Mouse (Mus musculus) heart, postnatal 0 days (tissue): ENCODE results near the gene Fbxo42. TPM values are rescaled to one million over a fixed set of nuclear protein-coding genes. Genes with fewer than 3 reads are reported as not detected.

ENCODE experiments used
- ATAC-seq: fragments of 200-750 bp; cut with Nextera tagmentation; 2 replicates; pipeline ENCODE4 v1.8.0; 2017; ENCODE audit warnings: low read depth, moderate number of reproducible peaks, moderate library complexity; ENCODE audit not compliant: insufficient read depth
- DNase-seq: peaks from one replicate; pipeline ENCODE4 v3.0.0-alpha.2; 2016; ENCODE audit warnings: low spot score
- H3K27ac ChIP-seq: fragments of 300-500 bp; sonication (generic); 2 replicates; pipeline ENCODE4 v1.5.1; 2014; ENCODE audit warnings: low read depth, mild to moderate bottlenecking
- H3K27me3 ChIP-seq: fragments of 300-500 bp; sonication (generic); 2 replicates; pipeline ENCODE4 v1.6.1; 2014; ENCODE audit warnings: low read length, mixed read lengths; ENCODE audit not compliant: control insufficient read depth, insufficient read depth
- H3K36me3 ChIP-seq: fragments of 300-500 bp; sonication (generic); replicated peaks from 2 replicates; pipeline ENCODE4 v1.6.1; 2014; ENCODE audit warnings: low read length, mixed read lengths; ENCODE audit not compliant: control insufficient read depth, insufficient read depth
- H3K4me1 ChIP-seq: fragments of 300-500 bp; sonication (generic); 2 replicates; pipeline ENCODE4 v1.6.1; 2014; ENCODE audit warnings: antibody characterized with exemption; ENCODE audit not compliant: control insufficient read depth, insufficient read depth
- H3K4me2 ChIP-seq: fragments of 300-500 bp; sonication (generic); 2 replicates; pipeline ENCODE4 v1.6.1; 2014; ENCODE audit warnings: low read depth, mild to moderate bottlenecking, low read length, moderate library complexity
- H3K4me3 ChIP-seq: fragments of 300-500 bp; sonication (generic); 2 replicates; pipeline ENCODE4 v1.5.1; 2014; ENCODE audit warnings: low read depth, low read length
- H3K9ac ChIP-seq: fragments of 300-500 bp; sonication (generic); replicated peaks from 2 replicates; pipeline ENCODE4 v1.6.1; 2014; ENCODE audit warnings: low read depth, low read length, mixed read lengths
- H3K9me3 ChIP-seq: fragments of 300-500 bp; sonication (generic); replicated peaks from 2 replicates; pipeline ENCODE4 v1.6.1; 2016; ENCODE audit warnings: low read length; ENCODE audit not compliant: control insufficient read depth
- CTCF ChIP-seq: IDR thresholded peaks from 2 replicates; pipeline ENCODE4 v1.5.1; 2016; ENCODE audit warnings: antibody characterized with exemption, control low read depth, low read depth
- EP300 ChIP-seq: IDR thresholded peaks from 2 replicates; pipeline ENCODE4 v1.6.1; 2016; ENCODE audit warnings: antibody characterized with exemption, low read depth
- WGBS: fragments of 180-500 bp; shearing (Covaris S2); extraction: QIAGEN DNeasy Blood & Tissue Kit; methylation state at CpG from one replicate; pipeline ENCODE4 v1.1.7; 2014; 5-methylcytosine and 5-hydroxymethylcytosine counted together
- polyA plus RNA-seq: library from polyadenylated mRNA; unstranded; fragments of >200 nt; fragmentation: Nextera tagmentation; extraction: Ambion mirVana; gene quantifications from 2 replicates; pipeline ENCODE4 v1.2.1, GENCODE M21; 2015
- total RNA-seq: library from RNA; depleted of rRNA; stranded (reverse); fragments of >200 nt; gene quantifications from 2 replicates; pipeline ENCODE4 v1.2.3, GENCODE M21; 2014; ENCODE audit warnings: low replicate concordance

The Fbxo42 gene
- total and polyA plus RNA-seq, 2 experiments from 2014 or later = 9.1 to 9.5 TPM

GRCm38 (mm10) chr4:141106526-141107183 lies 41.1 kb upstream of the Fbxo42 start:
- TF ChIP-seq EP300 (no peak), CTCF (no peak)
- no peak for ATAC-seq
- Histone ChIP-seq H3K4me1 (no peaks in the 10 kb centered on the region), H3K4me3 (no peak overlapping the region), H3K27me3 (no peaks in the 10 kb centered on the region), H3K4me2 (no peak overlapping the region), H3K36me3 (peaks cover 11% of the 10 kb centered on the region), H3K27ac (no peak overlapping the region), H3K9me3 (no peaks in the 10 kb centered on the region), H3K9ac (no peak overlapping the region)
- 86% methylated on average over 16 of the region's 16 CpGs for WGBS
- DNase-seq = no peak

- Histone ChIP-seq H3K4me3 (no peak overlapping the region), H3K27ac (no peak overlapping the region), H3K4me1 (no peaks in the 10 kb centered on the region), H3K27me3 (no peaks in the 10 kb centered on the region), H3K9me3 (no peaks in the 10 kb centered on the region), H3K36me3 (peaks cover 19% of the 10 kb centered on the region), H3K4me2 (no peak overlapping the region), H3K9ac (no peak overlapping the region)
- ATAC-seq (peak; percentile 12; the same call in 1 of the 2 replicates), DNase-seq (no peak)
- 14% methylated on average over 10 of the region's 10 CpGs for WGBS
- TF ChIP-seq CTCF (no peak), EP300 (no peak)
Measured at GRCm38 (mm10) chr4:141108196-141108732, 39.4 kb upstream of the Fbxo42 start.

- Histone ChIP-seq H3K27me3 (no peaks in the 10 kb centered on the region), H3K9me3 (no peaks in the 10 kb centered on the region), H3K4me1 (0 out of 2 replicates have a peak, but pooled peaks cover 4% of the 10 kb centered on the region), H3K4me3 (no peak overlapping the region), H3K4me2 (no peak overlapping the region), H3K27ac (no peak overlapping the region; the same call in 1 of the 2 replicates), H3K9ac (no peak overlapping the region), H3K36me3 (peaks cover 67% of the 10 kb centered on the region)
- 68% methylated on average over 7 of the region's 7 CpGs for WGBS
- ATAC-seq (no peak), DNase-seq (no peak)
- TF ChIP-seq CTCF (no peak), EP300 (no peak)
Measured at GRCm38 (mm10) chr4:141113831-141114230, 33.9 kb upstream of the Fbxo42 start.

- Histone ChIP-seq H3K4me3 (no peak overlapping the region), H3K4me1 (peaks cover 4% of the 10 kb centered on the region; the same call in 1 of the 2 replicates), H3K27ac (no peak overlapping the region; the same call in 1 of the 2 replicates), H3K9me3 (no peaks in the 10 kb centered on the region), H3K4me2 (no peak overlapping the region), H3K36me3 (peaks cover 67% of the 10 kb centered on the region), H3K27me3 (no peaks in the 10 kb centered on the region), H3K9ac (no peak overlapping the region)
- TF ChIP-seq CTCF (no peak), EP300 (no peak)
- 78% methylated on average over 6 of the region's 6 CpGs for WGBS
- ATAC-seq (no peak), DNase-seq (no peak)
Measured at GRCm38 (mm10) chr4:141114521-141114981, 33.2 kb upstream of the Fbxo42 start.

- 66% methylated on average over 8 of the region's 8 CpGs for WGBS
- H3K27ac ChIP-seq = no peak overlapping the region
Measured at GRCm38 (mm10) chr4:141115398-141115797, 32.3 kb upstream of the Fbxo42 start.

More at GRCm38 (mm10) chr4:141115398-141115797, 32.3 kb upstream of the Fbxo42 start:
- Histone ChIP-seq H3K36me3 (peaks cover 64% of the 10 kb centered on the region), H3K4me3 (no peak overlapping the region), H3K4me2 (no peak overlapping the region), H3K27me3 (no peaks in the 10 kb centered on the region), H3K9ac (no peak overlapping the region), H3K9me3 (no peaks in the 10 kb centered on the region), H3K4me1 (peaks cover 4% of the 10 kb centered on the region; the same call in 1 of the 2 replicates)
- TF ChIP-seq EP300 (no peak), CTCF (no peak)
- ATAC-seq = no peak
- no peak for DNase-seq
